Mouse (Mus musculus) urinary bladder, postnatal 10 days (tissue): ENCODE results near the gene Pltp.

Experiments used
- DNase-seq: peaks from one replicate; pipeline ENCODE4 v3.0.0; 2022; ENCODE audit warnings: low spot score

Gene Pltp

DNA sequence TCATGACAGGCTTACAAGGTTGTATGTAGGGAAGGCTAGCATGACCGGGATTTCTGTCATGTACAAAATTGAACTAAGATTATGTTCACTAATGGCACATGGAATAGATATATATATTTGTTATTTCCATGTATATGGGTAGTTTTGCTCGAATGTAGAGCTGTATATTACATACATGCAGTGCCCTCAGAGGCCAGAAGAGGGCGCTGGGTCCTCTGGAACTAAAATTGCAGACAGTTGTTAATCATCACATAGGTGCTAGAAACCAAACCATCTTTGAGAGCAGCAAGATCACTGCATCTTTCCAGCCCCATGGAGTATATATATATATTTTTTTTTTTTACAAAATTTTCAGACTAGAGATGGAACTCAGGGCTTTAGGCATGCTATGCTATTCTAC, 11.7 kb downstream of the Pltp start:
- DNase-seq = no peak

DNA sequence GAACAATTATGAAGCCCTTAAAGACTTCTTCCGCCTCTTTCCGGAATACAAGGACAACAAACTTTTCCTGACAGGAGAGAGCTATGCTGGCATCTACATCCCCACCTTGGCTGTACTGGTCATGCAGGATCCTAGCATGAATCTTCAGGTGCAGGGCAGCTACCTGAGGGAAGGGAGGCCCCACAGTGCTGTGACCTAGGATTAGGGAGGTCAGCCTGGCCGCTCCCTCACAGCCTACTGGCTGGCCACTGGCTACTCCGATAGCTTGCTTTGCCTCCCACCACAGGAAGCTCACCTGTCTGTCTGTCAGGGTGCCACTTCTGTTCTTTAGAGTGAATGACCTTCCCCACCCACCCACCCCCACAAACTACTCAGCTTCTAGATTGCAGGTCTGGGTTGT, 22.3 kb downstream of the Pltp start:
- DNase-seq = no peak

DNA sequence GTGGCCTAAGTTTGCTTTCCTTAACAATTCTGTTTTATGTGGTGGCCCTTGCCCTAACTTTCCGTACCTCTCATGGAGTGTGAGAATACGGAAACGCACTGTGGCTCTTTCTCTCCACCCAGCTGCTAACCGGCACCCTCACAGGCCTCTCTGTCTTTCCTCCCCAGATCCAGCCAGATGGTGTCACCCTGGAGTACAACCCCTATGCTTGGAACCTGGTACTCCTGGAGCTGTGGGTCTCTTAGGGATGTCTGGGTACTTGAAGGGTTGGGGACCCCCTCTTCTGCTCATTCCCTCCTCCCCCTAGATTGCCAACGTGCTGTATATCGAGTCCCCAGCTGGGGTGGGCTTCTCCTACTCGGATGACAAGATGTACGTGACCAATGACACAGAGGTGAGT, 23.0 kb downstream of the Pltp start:
- no peak for DNase-seq

DNA sequence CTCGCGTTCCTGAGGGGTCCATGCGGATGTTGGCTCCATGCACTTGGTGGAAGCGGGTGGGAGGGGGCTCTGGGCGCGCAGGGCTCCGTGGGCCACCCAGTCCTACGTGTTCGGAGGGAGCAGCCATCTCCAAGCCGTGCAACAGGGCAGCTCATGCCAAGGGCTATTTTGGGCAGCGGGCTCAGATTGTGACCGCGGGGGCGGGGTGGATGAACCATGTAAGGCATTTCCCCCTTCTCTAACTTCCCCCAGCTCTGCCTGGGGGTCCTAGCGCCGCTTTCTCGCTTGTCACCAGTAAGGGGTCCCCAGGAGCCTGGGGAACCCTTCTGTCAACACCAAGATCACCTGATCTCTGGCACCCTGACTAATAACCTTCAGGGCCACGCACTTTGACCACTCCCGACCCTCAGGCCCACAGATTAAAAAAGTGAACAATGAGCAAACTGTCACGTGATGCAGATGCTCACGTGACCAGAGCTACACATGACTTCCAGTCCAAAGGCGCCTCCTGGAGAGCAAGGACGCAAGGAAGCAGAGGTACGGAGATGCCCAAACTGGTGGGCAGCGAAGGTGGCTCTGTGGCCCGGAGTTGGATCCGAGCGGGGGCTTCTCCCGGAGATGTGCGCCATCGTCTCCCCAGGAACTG, 24.1 kb downstream of the Pltp start, which contains the start of gene Neurl2:
Gene Neurl2, minus strand, starts transcription at position 143 of the 646 bp plus-strand sequence.
- peak; percentile 71 for DNase-seq

DNA sequence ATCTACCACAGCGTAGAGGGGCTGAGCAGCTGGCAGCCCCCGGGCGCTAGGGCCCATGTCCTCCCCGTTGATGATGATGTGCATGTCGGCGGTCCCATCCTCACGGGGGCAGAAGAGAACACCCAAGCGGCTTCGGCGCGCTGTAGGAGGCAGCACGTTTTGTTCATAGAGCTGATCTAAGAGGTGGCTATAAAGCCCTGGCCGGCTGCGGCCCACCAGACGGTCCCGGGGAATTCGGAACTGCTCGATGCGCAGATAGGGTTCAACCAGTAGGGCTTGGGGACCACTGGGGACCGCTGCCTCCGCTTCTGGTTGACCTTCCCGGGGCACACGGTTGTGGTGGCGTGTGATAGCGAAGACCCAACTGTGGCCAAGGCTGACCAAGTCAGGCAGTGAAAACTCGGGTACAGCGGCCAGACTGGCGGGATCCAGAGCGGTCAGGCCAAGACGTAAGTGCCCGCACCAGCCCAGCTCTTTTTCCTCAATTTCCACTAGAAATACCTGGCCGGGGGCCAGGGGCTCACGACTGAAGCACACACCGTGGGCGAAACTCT, 24.7 kb downstream of the Pltp start, which contains the start of gene Ctsa:
Gene Ctsa, plus strand, starts transcription at position 126 of the 554 bp plus-strand sequence.
- no peak for DNase-seq

DNA sequence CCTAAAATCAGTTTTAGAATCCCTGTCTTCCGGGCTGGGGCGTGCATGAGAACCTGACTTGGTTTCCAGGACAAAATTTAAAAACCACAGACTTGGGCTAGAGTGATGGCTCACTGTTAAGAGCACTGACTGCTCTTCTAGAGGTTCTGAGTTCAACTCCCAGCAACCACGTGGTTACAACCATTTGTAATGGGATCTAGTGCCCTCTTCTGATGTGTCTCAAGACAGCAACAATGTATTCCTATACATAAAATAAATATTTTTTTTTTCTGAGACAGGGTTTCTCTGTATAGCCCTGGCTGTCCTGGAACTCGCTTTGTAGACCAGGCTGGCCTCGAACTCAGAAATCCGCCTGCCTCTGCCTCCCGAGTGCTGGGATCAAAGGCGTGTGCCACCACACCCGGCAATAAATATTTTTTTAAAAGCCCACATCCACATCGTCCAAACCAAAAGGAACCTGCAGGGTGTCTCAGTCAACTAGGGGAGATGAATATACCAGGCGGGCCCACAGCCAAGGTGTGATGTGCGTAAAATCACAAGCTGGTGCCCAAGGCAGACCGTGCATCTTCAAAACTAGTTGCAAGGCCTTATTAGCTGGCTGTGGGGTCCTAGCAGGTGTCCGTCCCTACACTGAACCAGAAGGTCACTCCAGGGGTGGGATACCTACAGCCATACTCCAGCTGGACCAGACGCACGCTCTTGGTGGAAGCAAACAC, 25.3 kb downstream of the Pltp start:
- no peak for DNase-seq

DNA sequence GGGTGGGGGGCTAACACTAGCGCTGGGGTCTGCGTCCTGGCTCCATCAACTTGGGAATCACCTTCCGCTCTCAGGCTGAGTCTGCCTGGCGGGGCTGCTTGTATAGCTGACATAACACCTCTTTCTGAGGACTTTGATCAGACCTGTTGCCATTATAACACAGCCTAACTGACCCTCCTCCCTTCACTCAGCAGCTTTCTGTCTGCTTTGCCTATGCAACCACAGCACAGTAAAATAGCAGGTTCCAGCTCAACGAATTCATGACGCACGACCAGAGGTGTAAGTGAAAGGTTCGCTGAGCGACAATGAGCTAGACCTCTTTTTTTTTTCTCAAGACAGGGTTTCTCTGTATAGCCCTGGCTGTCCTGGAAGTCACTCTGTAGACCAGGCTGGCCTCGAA, 26.5 kb downstream of the Pltp start:
- no peak for DNase-seq

DNA sequence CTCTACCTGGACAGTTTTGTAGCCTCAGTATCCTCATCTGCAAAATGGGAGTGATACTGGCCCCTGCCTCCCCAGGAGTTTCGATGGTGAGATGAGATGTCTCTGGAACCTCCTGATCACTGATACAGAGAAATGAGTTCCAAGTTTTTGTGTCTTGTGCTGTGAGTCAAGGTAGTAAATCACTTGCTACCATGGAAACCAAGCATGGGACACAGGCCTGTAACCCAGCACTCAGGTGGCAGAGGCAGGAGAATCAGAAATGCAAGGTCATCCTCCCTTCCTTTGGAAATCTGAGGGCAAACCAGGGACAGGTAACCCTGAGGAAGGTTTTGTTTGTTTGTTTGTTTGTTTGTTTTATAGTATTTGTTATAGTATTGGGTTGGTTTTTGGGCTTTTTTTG, 28.4 kb downstream of the Pltp start:
- DNase-seq = no peak

DNA sequence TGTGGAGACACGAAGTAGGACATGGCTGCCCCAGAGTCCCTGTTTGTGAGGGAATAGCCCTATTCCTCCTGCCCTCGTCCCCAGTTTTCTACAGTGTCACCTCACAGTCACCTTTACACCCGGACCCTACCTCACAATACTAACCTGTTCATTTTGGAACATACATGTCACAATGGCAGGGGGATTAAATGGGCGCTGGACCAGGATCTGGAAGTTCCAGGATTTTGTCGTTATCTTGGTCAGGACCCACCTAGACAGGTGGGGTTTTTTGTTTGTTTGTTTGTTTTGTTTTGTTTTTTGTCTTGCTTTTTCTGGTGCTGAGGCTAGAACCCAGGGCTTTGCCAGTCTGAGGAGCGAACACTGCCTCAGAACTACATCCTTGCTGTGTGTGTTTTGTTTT, 29.1 kb downstream of the Pltp start, which contains the start of gene Spata25:
Gene Spata25, minus strand, starts transcription at position 101 of the 400 bp plus-strand sequence.
- DNase-seq = no peak

DNA sequence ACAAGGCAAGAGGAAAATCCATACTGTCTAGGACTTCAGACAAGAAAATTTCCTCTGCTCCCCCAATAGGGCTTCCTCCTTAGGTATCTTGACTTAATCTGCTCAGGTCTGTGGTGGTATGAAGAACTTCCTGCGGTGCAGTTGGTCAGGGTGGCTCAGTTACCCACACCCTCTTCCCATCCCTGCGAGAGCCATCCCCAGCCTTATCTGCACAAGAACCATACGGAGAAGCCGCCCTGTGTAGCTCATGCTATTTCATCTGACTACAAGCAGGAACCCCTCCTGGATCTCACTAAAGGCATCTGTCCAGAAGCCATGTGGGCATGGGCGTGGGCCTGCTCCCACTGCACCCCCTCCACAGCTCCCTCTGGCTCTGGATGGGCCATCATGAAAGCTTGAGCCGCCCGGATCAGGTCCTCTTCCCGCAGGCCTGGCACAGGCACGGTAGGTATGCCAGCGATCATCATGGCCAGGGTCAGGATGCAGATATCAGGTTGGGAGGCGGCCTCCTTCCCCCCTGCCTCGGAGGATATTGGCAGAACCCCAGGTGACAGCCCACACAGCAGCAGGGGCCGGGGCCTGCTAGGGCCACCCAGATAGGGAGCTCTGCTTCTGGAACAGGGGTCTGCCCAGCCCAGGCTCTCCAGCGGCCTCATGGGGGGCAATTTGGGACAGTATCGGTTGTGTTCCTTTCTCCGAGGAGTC, 30.2 kb downstream of the Pltp start:
- DNase-seq = no peak

DNA sequence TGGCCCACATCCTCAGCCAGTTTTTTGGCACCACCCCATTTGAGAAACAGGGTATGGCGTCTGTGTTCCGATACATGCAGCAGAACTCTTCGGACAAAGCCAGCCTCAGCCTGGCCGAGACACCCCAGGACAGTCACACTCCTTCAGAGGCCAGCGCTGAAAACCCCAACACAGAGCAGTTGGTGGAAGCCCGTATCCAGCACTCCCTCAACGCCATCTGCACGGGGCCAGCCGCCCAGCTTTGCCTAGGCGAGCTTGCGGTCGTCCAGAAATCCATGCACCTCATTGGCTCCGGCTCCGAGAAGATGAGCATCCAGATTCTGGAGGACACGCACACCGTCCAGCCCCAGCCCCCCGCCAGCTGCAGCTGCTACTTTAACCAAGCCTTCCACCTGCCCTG, 32.0 kb downstream of the Pltp start:
- no peak for DNase-seq

DNA sequence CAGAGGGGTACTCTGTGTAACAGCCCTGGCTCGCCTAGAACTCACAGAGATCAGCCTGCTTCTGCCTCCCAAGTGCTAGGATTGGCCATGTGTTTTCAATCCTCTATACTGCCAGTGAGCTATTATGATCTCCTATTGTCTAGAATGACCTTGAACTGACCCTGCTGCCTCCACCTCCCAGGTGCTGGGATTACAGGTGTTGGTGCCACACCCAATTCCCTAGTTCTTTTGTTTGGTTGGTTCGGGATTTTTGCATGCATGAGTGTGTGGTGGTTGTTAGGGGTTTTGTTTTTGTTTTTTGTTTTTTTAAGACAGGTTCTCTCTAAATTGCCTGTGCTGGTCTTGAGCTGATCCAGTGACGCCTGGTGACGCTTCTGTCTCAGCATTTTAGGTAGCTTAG, 33.5 kb downstream of the Pltp start:
- DNase-seq = no peak

DNA sequence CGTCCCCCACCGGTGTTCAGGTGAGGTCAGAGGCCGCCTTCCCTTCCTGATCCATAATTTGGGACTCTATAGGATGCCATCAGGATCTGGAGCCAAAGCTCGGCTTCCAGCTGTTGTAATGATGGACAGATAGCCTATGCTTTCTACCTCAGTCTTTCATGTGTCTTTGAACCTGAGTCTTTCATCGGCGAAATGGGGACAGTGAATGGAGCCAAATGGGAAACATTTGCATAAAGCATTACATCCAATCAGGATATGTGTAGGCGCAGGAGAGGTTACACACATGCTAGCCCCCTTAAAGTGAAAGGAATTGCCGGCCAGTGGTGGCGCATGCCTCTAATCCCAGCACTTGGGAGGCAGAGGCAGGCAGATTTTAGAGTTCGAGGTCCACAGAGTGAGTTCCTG, 34.3 kb downstream of the Pltp start:
- no peak for DNase-seq

DNA sequence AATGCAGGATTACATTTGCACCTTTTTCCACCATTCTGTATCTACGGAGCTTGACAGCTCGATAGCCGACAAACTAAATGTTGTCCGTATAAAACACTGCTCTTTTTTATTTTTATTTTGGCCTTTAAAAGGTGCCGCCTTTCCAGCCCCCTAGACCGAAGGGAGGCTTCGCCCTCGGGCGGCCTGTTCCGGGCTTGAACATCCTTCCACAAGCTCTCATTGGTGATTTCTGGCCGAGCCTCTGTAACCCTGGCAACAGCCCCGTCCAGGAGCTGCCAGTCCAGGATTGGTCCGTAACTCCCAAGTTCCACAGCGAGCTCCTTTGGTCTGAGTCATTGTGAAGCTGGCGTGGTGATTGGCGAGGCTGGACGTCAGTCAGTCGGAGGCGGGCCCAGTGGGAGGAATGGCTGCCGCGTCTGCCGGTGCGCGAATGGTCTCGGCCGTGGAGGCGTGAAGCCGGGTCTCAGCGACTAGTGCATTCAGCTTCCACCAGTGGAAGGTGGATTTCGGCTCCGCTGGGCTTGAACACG, 34.8 kb downstream of the Pltp start, which contains the start of gene Zswim1:
Gene Zswim1, plus strand, starts transcription at position 51 of the 530 bp plus-strand sequence.
- peak; percentile 100 for DNase-seq

DNA sequence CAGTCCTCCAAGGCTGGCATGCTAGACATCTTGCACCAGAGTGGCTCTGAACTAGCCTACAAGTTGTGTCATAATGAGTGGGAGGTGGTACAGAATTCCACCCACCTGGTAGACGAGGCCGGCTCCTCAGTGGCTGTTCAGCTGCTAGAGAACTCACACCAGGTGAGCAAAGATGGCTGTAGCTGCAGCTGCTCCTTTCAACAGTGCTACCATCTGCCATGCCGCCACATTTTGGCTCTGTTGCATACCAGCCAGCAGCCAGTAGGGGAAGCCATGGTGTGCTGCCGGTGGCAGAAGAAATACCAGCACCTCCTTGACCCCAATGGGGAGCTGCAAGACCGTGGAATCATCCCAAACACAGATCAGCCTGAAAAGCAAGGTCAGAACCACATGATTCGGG, 36.5 kb downstream of the Pltp start:
- DNase-seq = no peak

DNA sequence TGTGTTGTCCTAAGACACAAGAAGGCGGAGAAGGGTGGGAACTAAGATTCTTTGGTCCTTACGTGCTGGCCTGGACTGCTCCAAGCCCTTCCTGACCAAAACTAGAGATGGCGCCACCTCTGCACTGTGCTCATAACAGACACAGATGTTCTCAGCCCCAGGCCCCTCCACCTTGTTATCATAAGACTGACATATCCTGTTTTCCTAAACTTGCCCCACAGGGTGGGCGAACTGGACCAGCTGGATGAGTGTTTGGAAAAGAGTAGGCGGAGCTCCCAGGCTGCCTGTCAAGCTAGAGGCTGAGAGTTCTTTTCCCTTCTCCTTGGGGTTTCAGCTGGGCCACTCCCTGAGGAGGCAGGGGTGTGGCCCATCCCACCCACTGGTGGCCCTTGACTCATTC, 39.8 kb downstream of the Pltp start:
- DNase-seq = no peak

DNA sequence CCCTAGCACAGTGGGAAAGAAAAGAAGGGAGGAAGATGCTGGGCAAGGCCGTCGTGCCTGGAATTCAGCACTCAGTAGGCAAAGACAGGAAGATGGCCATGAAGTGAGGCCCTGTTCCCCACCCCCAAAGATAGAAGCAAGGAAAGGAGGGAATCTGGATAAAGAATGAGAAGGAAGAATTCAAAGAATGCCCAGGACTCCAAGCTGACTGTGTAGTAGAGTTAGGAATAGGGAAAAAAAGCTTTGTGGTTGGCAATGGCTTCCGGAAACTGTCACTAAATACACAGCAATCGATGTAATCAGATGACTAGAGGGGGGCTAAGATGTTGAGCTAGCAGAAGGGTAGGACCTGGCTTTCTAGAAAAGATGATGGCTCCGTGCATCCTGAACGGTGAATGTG, 40.3 kb downstream of the Pltp start:
- no peak for DNase-seq

DNA sequence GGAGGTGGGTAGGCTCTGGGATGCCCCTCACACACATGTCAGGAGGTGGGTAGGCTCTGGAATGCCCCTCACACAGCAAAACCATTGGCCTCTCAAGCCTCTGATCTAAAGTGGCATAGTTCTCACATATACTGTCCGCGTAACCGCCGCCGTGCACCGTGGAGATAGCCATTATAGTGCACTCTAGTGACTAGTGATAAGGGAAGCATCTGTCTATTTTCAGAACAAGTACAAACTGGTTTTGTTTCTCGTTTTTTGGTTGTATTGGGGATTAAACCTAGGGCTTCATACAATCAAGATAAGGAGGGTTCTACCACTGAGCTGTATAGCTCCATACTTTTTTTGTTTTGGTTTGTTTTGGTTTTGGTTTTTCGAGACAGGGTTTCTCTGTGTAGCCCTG, 41.7 kb downstream of the Pltp start:
- no peak for DNase-seq

DNA sequence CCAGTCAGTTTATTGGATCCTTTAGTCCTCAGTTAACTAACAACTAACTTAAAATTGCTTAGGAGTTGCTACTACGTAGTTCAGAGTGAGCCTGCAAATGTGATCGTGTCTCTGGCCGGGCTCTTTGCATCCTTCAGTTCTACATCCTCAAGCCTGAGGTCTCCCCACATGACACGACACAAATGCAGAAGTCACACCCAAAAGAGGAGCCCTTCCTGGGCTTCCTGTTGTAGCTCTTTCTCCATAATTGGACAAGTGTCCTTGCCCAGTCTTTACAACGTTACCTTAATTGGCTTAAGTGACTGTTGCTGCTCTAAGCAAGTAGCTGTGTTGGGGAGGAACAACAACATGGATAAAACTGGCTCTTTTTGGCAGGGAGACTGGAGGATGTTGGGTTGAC, 42.2 kb downstream of the Pltp start:
- DNase-seq = no peak

DNA sequence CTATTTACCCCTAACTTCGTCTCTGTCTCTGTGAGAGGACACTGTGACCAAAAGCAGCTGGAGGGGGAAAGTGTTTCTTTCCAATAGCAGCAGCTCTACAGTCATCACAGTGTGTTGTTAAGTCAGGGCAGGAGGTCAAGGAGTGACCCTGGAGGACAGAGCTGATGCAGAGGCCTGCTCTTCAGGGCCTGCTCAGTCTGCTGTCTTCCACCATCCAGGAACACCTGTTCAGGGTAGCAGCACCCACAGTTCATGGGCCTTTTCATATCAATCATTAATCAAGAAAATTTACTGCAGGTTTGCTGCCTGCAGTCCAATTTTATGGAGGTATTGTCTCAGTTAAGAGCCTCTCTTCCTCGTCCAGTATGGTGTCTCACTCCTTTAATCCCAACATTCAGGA, 44.0 kb downstream of the Pltp start:
- no peak for DNase-seq

DNA sequence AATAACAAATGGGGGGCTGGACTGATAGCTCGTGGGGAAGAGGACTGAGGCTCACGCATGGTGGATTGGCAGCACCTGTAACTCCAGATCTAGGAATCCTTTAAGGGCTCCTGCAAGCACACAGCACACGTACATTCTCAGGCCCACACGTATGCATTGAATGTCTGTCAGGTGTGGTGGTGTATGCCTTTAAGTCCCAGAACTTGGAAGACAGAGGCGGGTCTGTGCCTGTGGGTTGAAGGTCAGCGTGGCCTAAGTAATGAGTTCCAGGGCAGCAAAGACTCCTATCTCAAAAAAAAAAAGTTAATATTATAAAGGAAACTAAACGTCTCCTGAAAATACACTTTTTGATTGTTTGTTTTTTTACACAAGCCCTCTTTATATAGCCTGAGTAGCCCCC, 50.9 kb downstream of the Pltp start:
- DNase-seq = no peak

DNA sequence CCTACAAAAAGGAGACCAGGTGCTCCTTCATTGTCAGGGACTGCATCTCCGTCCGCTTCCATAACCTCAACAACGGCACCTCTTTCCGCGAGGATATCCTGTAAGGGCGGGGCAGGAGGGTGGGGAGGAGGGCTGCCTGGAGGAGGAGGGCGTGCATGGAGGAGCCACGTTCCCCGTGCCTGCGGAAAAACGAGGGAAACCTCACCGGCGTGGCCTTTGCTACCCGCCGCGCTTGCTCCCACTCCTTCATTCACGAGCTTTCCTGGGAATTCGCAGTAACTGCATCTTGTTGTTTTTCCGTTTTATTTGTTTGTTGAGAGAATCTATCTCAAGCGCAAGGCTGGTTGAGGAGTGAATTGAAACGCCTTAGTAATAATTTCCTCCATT, 52.2 kb downstream of the Pltp start:
- DNase-seq = no peak
